Mouse (Mus musculus) cortical plate, adult 2 months (tissue): ENCODE data around the gene Rgp1.

Experiments used
- CTCF ChIP-seq: fragments of 200-500 bp; IDR thresholded peaks from 2 replicates; pipeline ENCODE4 v1.5.1; 2011; ENCODE audit warnings: mild to moderate bottlenecking, control low read depth, low read length; ENCODE audit not compliant: insufficient read depth; ENCODE audit errors: extremely low read depth
- POLR2A ChIP-seq: fragments of 200-500 bp; IDR thresholded peaks from 2 replicates; pipeline ENCODE4 v1.6.1; 2011; ENCODE audit warnings: mild to moderate bottlenecking, low read length, control low read depth; ENCODE audit not compliant: insufficient read depth; ENCODE audit errors: extremely low read depth

DNA sequence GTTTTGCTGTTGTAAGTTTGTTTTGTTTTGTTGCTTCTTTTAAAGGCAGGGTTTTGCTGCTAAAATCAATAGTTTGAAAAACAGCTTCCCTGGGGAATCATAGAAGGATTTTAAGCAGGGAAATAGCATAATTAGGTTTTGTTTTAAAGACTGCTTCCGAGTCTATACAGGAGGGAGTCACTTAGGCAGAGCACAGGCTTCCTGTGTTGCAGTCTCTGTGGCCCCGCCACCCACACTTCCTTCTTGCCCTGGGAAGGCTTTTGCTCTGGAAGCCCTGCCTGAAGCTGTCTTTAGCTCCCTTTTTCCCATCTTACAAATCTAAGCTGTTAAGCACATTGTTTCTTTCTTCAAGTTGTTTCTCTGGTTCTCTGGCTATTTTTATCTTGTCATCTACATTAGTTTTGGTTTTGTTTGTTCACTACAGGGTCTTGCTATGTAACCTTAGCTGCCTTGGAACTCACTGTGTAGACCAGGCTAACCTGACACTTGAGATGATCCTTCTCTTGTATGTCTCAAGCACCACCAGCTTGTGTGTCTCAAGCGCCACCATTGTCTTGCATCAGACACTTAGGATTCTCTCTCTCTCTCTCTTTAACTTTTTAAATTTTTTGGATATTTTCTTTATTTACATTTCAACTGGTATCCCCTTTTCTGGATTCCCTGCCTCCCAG, 34.7 kb downstream of the Rgp1 start:
- TF ChIP-seq POLR2A (no peak), CTCF (no peak)
